Mouse (Mus musculus) midbrain, embryonic 13.5 days (tissue): ENCODE data around the gene Dennd6a. TPM values are rescaled to one million over a fixed set of nuclear protein-coding genes. Genes with fewer than 3 reads are reported as not detected.
"Not testable (repeated sequence)": the region's sequence is repeated elsewhere in the genome, so short reads cannot be mapped to it uniquely, and the experiment has no call there.

Experiments used
- ATAC-seq: fragments of 200-750 bp; cut with Nextera tagmentation; 2 replicates; pipeline ENCODE4 v1.8.0; 2017; ENCODE audit warnings: mild to moderate bottlenecking, moderate TSS enrichment, moderate library complexity
- H3K27ac ChIP-seq: fragments of 300-500 bp; sonication (generic); 2 replicates; pipeline ENCODE4 v1.5.1; 2015; ENCODE audit warnings: inconsistent platforms, mild to moderate bottlenecking, moderate library complexity
- H3K27me3 ChIP-seq: fragments of 300-500 bp; sonication (generic); 2 replicates; pipeline ENCODE4 v1.6.1; 2015; ENCODE audit warnings: mild to moderate bottlenecking, inconsistent platforms
- H3K36me3 ChIP-seq: fragments of 300-500 bp; sonication (generic); 2 replicates; pipeline ENCODE4 v1.6.1; 2015; ENCODE audit warnings: mild to moderate bottlenecking, inconsistent platforms
- H3K4me1 ChIP-seq: fragments of 300-500 bp; sonication (generic); replicated peaks from 2 replicates; pipeline ENCODE4 v1.6.1; 2015; ENCODE audit warnings: inconsistent platforms
- H3K4me2 ChIP-seq: fragments of 300-500 bp; sonication (generic); replicated peaks from 2 replicates; pipeline ENCODE4 v1.6.1; 2015; ENCODE audit warnings: moderate library complexity, mild to moderate bottlenecking, inconsistent platforms
- H3K4me3 ChIP-seq: fragments of 300-500 bp; sonication (generic); replicated peaks from 2 replicates; pipeline ENCODE4 v1.5.1; 2015; ENCODE audit warnings: mild to moderate bottlenecking, inconsistent platforms
- H3K9ac ChIP-seq: fragments of 300-500 bp; sonication (generic); replicated peaks from 2 replicates; pipeline ENCODE4 v1.6.1; 2015; ENCODE audit warnings: mild to moderate bottlenecking, inconsistent platforms
- H3K9me3 ChIP-seq: fragments of 300-500 bp; sonication (generic); 2 replicates; pipeline ENCODE4 v1.6.1; 2016; ENCODE audit warnings: mild to moderate bottlenecking, inconsistent platforms
- WGBS: fragments of 180-500 bp; shearing (Covaris S2); methylation state at CpG from one replicate; pipeline ENCODE4 v1.1.7; 2015; 5-methylcytosine and 5-hydroxymethylcytosine counted together
- polyA plus RNA-seq: library from polyadenylated mRNA; unstranded; fragments of >200 nt; fragmentation: Nextera tagmentation; extraction: Ambion mirVana; gene quantifications from 2 replicates; pipeline ENCODE4 v1.2.1, GENCODE M21; 2015

Gene Dennd6a
- polyA plus RNA-seq, 1 experiment from 2014 or later = 21.8 TPM

DNA sequence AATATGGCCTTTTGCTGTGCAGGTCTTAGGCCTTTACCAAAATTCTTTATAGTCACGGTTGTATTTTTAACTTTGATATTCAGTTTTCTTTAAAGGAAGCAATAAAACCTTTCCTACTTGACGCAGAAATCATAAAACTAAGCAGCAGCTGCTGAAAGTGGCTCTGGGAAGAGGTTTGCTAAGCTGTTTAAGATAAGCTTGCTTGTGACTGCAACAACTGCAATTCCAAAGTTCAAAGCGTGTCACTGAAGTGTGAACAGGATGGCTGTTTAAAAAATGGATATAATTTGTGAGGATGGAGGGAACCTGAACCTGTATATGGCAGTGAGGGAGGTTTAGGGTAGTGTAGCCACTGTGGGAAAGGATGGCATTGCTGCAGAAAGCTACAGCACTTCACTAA, 88.4 kb downstream of the Dennd6a start:
- WGBS = 93% methylated on average over 3 of the region's 3 CpGs
- H3K27me3 ChIP-seq = no peaks in the 10 kb centered on the region
- H3K9me3 ChIP-seq = no peaks in the 10 kb centered on the region
- ATAC-seq = no peak
- peaks cover 46% of the 10 kb centered on the region for H3K36me3 ChIP-seq
- peaks cover 13% of the 10 kb centered on the region for H3K4me1 ChIP-seq
- H3K4me3 ChIP-seq = no peak overlapping the region
- H3K4me2 ChIP-seq = no peak overlapping the region
- H3K9ac ChIP-seq = no peak overlapping the region
- H3K27ac ChIP-seq = no peak overlapping the region

DNA sequence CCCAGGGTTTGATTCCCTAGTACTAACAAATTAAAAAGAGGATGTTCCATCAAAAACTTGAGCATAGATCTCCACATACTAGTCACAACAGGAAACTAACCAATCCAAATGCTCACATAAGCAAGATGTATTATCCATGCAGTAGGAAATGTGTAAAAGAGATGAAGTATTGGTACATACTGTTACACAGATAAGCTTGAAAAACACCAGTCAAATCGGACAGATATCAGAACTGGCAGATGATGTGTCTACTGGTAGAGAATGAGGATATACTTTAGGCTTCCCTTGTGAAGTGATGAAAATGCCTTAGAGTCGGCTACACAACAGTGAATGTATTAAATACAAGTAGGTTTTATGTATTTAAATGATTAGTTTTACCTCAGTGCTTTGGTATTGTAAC, 88.8 kb downstream of the Dennd6a start:
- Histone ChIP-seq H3K4me3 (no peak overlapping the region), H3K4me1 (peaks cover 18% of the 10 kb centered on the region), H3K36me3 (peaks cover 41% of the 10 kb centered on the region), H3K9me3 (no peaks in the 10 kb centered on the region), H3K27me3 (no peaks in the 10 kb centered on the region), H3K9ac (no peak overlapping the region), H3K4me2 (no peak overlapping the region), H3K27ac (no peak overlapping the region)
- ATAC-seq = no peak
- WGBS = 86% methylated on average over 2 of the region's 2 CpGs

DNA sequence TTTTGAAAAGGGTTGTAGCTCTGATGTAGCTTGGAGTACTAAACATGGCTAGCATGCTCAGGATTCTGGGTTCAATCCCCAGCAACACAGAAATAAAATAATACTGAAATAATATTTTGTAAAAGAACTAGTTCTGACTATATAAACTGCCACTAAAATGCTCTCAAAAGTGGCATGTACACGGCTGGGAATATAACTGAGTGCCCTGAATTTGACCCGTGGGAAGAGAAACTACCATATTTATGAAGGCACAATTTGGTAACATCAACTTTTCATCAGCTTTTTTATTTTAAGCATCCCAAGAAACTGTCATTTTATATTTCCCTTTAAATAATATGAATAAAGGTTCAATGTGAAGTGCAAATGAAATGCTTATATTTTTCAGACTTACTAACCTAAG, 90.2 kb downstream of the Dennd6a start:
- H3K27ac ChIP-seq = no peak overlapping the region
- WGBS = 94% methylated on average over 2 of the region's 2 CpGs
- H3K9me3 ChIP-seq = no peaks in the 10 kb centered on the region
- H3K4me3 ChIP-seq = no peak overlapping the region
- H3K4me2 ChIP-seq = no peak overlapping the region
- peaks cover 34% of the 10 kb centered on the region for H3K36me3 ChIP-seq
- H3K27me3 ChIP-seq = no peaks in the 10 kb centered on the region
- ATAC-seq = no peak
- peaks cover 31% of the 10 kb centered on the region for H3K4me1 ChIP-seq
- H3K9ac ChIP-seq = no peak overlapping the region

DNA sequence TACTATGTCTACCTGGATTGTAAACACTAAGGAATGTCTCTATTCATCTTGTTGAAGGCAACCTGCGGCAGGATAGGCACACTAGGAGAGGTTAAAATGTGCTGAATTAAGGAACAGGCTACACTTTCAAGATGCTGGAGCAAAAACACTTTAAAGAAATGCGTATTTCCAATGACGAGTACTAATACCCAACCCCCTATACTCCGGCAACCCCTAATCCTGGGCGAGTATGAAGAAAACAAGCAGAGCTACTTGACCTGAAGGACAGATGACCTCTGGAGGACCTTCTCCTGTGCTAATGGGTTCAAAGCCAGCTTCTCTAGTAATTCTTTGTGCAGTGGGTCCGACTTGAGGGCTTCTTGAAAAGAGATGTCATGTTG, 94.3 kb downstream of the Dennd6a start:
- H3K27ac ChIP-seq = no peak overlapping the region
- H3K9ac ChIP-seq = peak overlapping the region; percentile 93
- WGBS = 25% methylated on average over 6 of the region's 6 CpGs
- peaks cover 38% of the 10 kb centered on the region for H3K4me1 ChIP-seq
- peak overlapping the region; percentile 100 for H3K4me2 ChIP-seq
- no peaks in the 10 kb centered on the region for H3K9me3 ChIP-seq
- peaks cover 19% of the 10 kb centered on the region for H3K36me3 ChIP-seq
- ATAC-seq = no peak
- H3K27me3 ChIP-seq = no peaks in the 10 kb centered on the region
- peak overlapping the region; percentile 98 for H3K4me3 ChIP-seq

DNA sequence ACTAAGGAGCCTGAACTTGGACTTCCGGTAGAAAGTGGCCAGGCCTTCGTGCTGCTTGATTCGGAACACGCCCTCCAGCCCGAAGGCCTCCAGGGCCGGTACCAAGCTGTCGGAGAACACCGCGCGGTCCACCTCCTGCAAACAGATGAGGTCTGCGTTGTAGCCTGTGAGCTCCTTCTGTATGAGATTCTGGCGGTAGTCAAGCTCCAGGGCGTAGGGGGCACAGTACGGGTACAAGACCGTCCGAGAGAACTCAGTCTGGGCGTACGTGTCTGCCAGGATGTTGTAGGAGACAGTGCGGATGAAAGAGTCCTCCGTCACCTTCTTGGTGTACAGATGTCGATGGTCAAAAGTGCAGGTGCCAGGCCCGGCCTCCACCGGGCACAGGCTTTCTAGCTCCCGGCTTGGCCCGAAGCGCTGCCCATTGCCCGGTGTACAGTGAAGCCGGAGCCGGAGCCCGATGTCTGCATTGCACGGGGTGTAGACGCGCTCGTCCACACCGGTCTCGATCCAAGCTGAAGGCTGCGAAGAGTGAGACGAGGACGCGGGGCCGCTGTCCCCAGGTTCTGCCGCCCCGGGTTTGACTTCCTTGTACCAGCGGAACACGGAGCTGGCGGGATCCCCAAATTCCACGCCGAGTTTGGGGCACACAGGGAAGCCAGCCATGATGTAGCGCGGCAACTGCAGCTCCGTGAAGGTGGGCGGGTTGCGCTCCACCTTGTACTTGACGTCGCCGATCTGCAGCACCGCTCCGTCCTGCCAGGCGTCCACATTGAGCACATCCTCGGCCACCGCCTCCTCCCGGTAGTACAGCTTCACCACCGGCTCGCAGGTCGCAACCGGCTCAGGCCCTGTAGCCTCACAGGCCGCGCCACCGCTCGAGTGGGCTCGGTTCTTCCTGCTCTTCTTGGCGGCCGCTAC, 95.0 kb downstream of the Dennd6a start:
- Histone ChIP-seq H3K27ac (peak overlapping the region; percentile 85), H3K4me3 (peak overlapping the region; percentile 98), H3K9ac (peak overlapping the region; percentile 93), H3K36me3 (peaks cover 17% of the 10 kb centered on the region), H3K9me3 (no peaks in the 10 kb centered on the region), H3K27me3 (no peaks in the 10 kb centered on the region), H3K4me2 (peak overlapping the region; percentile 100), H3K4me1 (peaks cover 38% of the 10 kb centered on the region)
- ATAC-seq = peak; percentile 67
- 2% methylated on average over 73 of the region's 73 CpGs for WGBS

DNA sequence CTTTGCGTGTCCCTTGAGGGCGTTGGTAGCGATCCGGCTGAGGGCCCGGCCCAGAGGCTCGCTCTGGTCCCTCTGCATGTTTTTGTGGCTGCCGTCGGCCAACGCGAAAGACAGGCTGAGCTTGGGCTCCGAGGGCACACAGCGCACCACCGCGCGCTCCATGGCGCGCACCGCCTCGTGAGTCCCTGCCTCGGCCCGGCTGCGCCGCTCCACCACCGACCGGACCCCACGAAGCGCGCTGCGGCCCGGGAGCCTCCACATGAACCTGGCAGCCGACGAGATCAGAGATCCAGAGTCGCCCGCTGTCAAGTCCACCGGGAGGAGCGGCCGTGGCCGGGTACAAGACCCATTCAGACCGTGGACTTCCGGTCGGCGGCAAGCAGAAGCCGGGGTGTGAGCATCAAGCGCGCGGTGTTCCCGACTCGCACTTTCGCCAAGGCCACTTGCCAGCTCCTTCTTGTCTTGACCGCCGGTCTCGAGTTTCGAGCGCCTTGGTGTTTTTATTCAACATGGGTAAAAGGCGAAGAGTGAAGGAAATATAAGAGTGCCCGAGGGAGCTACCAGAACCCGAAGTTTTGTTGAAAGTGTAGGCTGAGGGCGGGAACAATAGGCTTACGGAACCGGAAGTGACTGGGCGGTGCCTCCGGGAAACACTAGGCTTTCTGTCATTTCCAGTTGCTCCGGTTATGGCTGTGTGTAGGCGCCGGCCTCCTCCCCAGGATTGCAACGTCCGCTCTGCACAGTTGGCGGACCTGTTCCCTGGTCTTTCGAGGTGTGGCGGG, 95.8 kb downstream of the Dennd6a start, which contains the start of gene Pde12:
Gene Pde12, minus strand, starts transcription at position 592 of the 782 bp plus-strand sequence.
- Histone ChIP-seq H3K4me3 (peak within 1 kb of the TSS; percentile 98), H3K9me3 (no peaks in the 10 kb centered on the region), H3K36me3 (peaks cover 13% of the 10 kb centered on the region), H3K27me3 (no peaks in the 10 kb centered on the region), H3K4me2 (peak within 1 kb of the TSS; percentile 100), H3K9ac (peak within 1 kb of the TSS; percentile 93), H3K4me1 (peaks cover 38% of the 10 kb centered on the region), H3K27ac (peak within 1 kb of the TSS; percentile 85)
- WGBS = under 1% methylated on average over 70 of the region's 70 CpGs
- ATAC-seq = peak; percentile 94

DNA sequence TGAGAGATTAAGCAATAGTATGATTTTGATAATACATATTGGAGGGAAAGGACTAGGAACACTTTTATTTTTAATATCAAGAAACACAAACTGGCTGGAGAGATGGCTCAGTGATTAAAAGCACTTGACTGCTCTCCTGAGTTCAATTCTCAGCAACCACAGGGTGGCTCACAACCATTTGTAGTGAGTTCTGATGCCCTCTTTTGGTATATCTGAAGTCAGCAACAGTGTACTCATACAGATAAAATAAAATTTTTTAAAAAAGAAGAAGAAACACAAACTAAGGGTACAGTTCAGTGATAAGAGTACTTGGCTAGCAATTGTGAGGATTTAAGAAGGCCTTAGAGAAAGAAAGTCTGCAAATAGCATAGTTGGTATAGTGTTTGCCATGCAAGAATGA, 97.3 kb downstream of the Dennd6a start:
- H3K27me3 ChIP-seq = peaks cover 3% of the 10 kb centered on the region; the same call in 1 of the 2 replicates
- peaks cover 2% of the 10 kb centered on the region for H3K36me3 ChIP-seq
- H3K9ac ChIP-seq = no peak overlapping the region
- peaks cover 36% of the 10 kb centered on the region for H3K4me1 ChIP-seq
- ATAC-seq = no peak
- peak overlapping the region; percentile 100; the same call in 1 of the 2 replicates for H3K4me2 ChIP-seq
- no peak overlapping the region for H3K27ac ChIP-seq
- H3K4me3 ChIP-seq = peak overlapping the region; percentile 98; the same call in 1 of the 2 replicates
- no peaks in the 10 kb centered on the region for H3K9me3 ChIP-seq

DNA sequence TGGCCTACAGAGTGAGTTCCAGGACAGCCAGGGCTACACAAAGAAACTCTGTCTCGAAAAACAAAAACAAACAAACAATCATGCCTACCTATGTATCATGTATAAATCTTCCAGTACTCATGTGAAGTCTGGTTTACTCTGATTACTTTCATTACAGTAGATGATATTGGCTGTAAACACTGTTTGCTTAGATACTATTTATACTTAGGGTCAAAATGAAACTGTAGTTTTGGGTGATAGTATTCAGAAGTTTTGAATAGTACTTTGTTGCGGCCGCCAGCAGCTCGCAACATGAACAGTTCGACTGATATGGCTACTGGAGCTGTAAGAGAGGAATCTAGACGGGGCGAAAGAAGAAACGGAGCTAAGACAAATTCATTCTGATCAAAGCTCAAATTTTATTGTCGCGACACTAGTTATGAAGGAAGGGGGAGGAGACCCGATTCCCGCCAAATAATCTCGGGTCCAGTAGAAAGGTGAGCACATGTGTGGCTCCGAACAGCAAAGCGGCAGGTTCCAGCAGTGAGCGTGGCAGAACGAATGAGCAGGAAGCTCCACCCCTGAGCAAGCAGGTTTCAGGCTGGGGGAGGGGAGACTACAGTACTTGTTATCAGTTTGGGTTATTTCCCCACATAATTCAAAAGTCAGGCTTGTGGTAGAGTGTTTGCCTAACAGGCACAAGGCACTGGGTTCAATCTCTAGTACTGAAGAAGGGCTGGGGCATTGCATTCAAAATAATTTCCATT, 98.4 kb downstream of the Dennd6a start:
- WGBS = 72% methylated on average over 17 of the region's 17 CpGs
- not testable (repeated sequence) for H3K4me3 ChIP-seq, H3K9me3 ChIP-seq, H3K9ac ChIP-seq, H3K36me3 ChIP-seq, H3K27ac ChIP-seq, H3K4me2 ChIP-seq, H3K27me3 ChIP-seq, ATAC-seq
- H3K4me1 ChIP-seq = peaks cover 25% of the 10 kb centered on the region

DNA sequence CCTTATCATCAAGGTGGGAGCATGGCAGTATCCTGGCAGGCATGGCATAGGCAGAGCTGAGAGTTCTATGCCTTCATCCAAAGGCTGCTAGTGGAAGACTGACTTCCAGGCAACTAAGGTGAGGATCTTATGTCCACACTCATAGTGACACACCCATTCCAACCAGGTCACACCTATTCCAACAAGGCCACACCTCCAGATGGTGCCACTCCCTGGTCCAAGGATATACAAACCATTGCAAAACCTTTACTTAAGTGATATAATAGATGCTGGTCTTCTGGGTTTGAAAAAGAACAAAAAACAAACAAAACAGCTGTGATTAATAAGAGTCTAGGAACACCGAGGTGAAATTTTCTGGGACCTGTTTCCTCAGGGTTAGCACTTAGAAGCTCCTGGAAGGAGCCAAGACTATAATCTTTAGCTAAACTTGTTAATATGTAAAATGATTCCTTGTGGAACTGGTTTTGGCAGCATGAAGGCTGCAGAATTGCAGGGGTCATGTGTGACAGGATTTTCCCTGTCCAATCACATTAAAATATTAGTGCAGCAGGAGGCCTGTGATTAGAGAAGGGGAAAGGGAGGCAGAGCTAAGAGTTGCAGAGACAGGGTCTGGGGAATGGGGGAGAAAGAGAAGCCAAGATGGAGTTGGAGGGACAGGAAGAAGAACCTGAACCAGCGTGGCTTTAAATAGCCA, 101.0 kb downstream of the Dennd6a start:
- WGBS = 93% methylated on average over 2 of the region's 2 CpGs
- not testable (repeated sequence) for H3K4me3 ChIP-seq, ATAC-seq, H3K4me1 ChIP-seq, H3K4me2 ChIP-seq, H3K9me3 ChIP-seq, H3K27me3 ChIP-seq, H3K9ac ChIP-seq, H3K27ac ChIP-seq, H3K36me3 ChIP-seq

DNA sequence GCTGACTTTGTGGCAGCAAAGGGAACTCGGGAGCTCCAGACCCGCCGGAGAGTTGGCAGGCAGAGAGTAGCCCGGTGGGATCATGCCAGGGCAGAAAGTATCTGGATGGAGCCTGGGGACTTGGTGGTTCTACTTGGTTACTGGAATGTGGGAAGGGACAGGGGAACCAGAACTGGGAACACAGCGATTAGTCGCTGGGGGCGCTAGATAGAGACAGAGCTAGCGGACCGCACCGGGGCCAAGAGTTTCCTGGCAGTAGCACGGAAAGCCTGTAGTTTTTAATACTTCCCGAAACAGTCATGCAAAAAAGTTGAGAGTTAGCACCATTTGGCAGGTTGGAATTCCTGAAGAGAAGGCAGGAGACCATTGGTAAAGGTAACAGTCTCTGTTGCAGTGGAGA, 101.7 kb downstream of the Dennd6a start:
- ATAC-seq = no peak
- 25% methylated on average over 12 of the region's 12 CpGs for WGBS
- H3K36me3 ChIP-seq = no peaks in the 10 kb centered on the region

DNA sequence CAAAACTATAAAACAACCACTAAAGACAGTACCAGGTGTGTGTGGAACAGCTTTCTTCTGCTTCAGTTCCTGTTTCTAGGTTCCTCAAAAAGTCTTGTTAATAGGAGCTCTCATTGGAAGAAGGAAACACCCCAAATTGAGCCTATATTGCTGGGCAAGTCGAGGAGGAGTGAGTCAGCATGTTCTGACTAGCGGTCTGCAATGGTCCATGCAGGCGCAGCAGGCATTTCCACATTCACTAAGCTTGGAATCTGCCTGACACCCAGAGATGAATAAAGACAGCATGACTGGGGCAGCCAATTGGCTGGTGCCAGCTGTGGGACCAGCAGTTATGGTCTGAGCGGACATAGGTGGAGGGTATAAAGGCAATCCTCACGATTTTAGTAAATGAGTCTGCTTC, 102.1 kb downstream of the Dennd6a start:
- no peak overlapping the region for H3K4me2 ChIP-seq
- ATAC-seq = no peak
- WGBS = 86% methylated on average over 5 of the region's 5 CpGs
- no peaks in the 10 kb centered on the region for H3K9me3 ChIP-seq
- peaks cover 4% of the 10 kb centered on the region; the same call in 1 of the 2 replicates for H3K27me3 ChIP-seq
- peaks cover 2% of the 10 kb centered on the region; the same call in 1 of the 2 replicates for H3K4me1 ChIP-seq
- H3K4me3 ChIP-seq = no peak overlapping the region
- H3K36me3 ChIP-seq = no peaks in the 10 kb centered on the region
- no peak overlapping the region for H3K27ac ChIP-seq
- H3K9ac ChIP-seq = no peak overlapping the region

More for the DNA sequence above, 101.7 kb downstream of the Dennd6a start:
- Histone ChIP-seq H3K4me2 (no peak overlapping the region), H3K9ac (no peak overlapping the region), H3K9me3 (no peaks in the 10 kb centered on the region), H3K27ac (no peak overlapping the region), H3K27me3 (peaks cover 4% of the 10 kb centered on the region; the same call in 1 of the 2 replicates), H3K4me3 (no peak overlapping the region), H3K4me1 (peaks cover 6% of the 10 kb centered on the region)
